Mouse (Mus musculus) ES-Bruce4 (cell line): Measurements from ENCODE around the gene Miox. TPM values are rescaled to one million over a fixed set of nuclear protein-coding genes. Genes with fewer than 3 reads are reported as not detected.

ENCODE experiments used
- H3K27ac ChIP-seq: 2 replicates; pipeline ENCODE4 v1.5.1; 2012; ENCODE audit warnings: low read length, inconsistent platforms; ENCODE audit not compliant: insufficient read depth
- H3K27me3 ChIP-seq: 2 replicates; pipeline ENCODE4 v1.6.1; 2012; ENCODE audit warnings: mild to moderate bottlenecking, low read length, inconsistent platforms; ENCODE audit not compliant: control insufficient read depth, poor library complexity, insufficient read depth, severe bottlenecking
- H3K36me3 ChIP-seq: 2 replicates; pipeline ENCODE4 v1.6.1; 2012; ENCODE audit warnings: inconsistent platforms, mild to moderate bottlenecking, low read length, moderate library complexity; ENCODE audit not compliant: control insufficient read depth, poor library complexity, insufficient read depth, severe bottlenecking
- H3K4me1 ChIP-seq: one replicate; pipeline ENCODE4 v1.8.1; 2011; ENCODE audit warnings: low read length; ENCODE audit not compliant: control insufficient read depth, insufficient read depth
- H3K4me3 ChIP-seq: 2 replicates; pipeline ENCODE4 v1.5.1; 2011; ENCODE audit warnings: low read depth, mild to moderate bottlenecking, low read length
- H3K9ac ChIP-seq: 2 replicates; pipeline ENCODE4 v1.6.1; 2012; ENCODE audit warnings: low read depth, mild to moderate bottlenecking, inconsistent platforms; ENCODE audit not compliant: poor library complexity, severe bottlenecking
- H3K9me3 ChIP-seq: replicated peaks from 2 replicates; pipeline ENCODE4 v1.6.1; 2012; ENCODE audit warnings: mild to moderate bottlenecking, low read length, inconsistent platforms; ENCODE audit not compliant: control insufficient read depth, poor library complexity, insufficient read depth, severe bottlenecking
- CTCF ChIP-seq: IDR thresholded peaks from one replicate; pipeline ENCODE4 v1.8.1; 2011; ENCODE audit warnings: low read depth, low read length
- EP300 ChIP-seq: IDR thresholded peaks from 2 replicates; pipeline ENCODE4 v1.6.1; 2011; ENCODE audit warnings: low read depth, low read length; ENCODE audit not compliant: insufficient read depth
- POLR2A ChIP-seq: IDR thresholded peaks from one replicate; pipeline ENCODE4 v1.8.1; 2011; ENCODE audit warnings: low read length; ENCODE audit not compliant: insufficient read depth
- polyA plus RNA-seq: library from polyadenylated mRNA; stranded (reverse); fragments of >200 nt; gene quantifications from 2 replicates; pipeline ENCODE4 v1.2.4, GENCODE M21; 2011; ENCODE audit warnings: low read depth; ENCODE audit not compliant: missing spikeins, insufficient read depth, insufficient read length

The Miox gene
- polyA plus RNA-seq, 1 experiment: not detected

- TF ChIP-seq POLR2A (no peak), CTCF (no peak), EP300 (no peak)
- H3K9ac ChIP-seq: no peak overlapping the region
- peak overlapping the region; percentile 71 for H3K27ac ChIP-seq
- H3K4me1 ChIP-seq: peaks cover 3% of the 10 kb centered on the region
- H3K27me3 ChIP-seq: no peaks in the 10 kb centered on the region
- peaks cover 49% of the 10 kb centered on the region for H3K36me3 ChIP-seq
- peak overlapping the region; percentile 73; the same call in 1 of the 2 replicates for H3K4me3 ChIP-seq
- H3K9me3 ChIP-seq: no peaks in the 10 kb centered on the region
Observed at GRCm38 (mm10) chr15:89372068-89372467, 37.9 kb downstream of the Miox start.

DNA sequence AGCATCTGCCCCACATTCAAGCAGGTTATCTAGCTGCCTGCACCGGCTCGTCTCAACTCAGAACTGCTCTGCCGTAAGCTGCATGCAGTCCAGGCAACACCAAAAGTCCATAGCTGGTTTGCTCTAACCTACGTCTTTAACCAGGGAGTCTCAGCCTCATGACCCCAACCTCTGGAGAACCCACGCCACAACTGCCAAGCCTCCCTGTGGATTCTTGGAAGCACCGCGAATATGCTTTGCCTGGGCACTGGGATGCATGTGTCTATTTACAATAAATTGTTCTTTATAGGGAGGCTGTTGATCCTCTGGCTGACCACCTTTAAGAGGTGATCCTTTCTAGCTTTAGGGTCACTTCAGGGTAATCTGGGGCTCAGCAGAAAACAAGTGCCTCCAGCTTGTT lies 38.3 kb downstream of the Miox start:
- no peak for TF ChIP-seq CTCF
- TF ChIP-seq EP300: no peak
- TF ChIP-seq POLR2A: no peak
- H3K9ac ChIP-seq: peak overlapping the region; percentile 68

GRCm38 (mm10) chr15:89373027-89373761 lies 39.0 kb downstream of the Miox start:
- Histone ChIP-seq H3K9ac (peak overlapping the region; percentile 68), H3K36me3 (peaks cover 39% of the 10 kb centered on the region), H3K4me1 (peaks cover 3% of the 10 kb centered on the region), H3K4me3 (peak overlapping the region; percentile 73), H3K27me3 (no peaks in the 10 kb centered on the region), H3K27ac (peak overlapping the region; percentile 34), H3K9me3 (no peaks in the 10 kb centered on the region)
- TF ChIP-seq CTCF (peak; percentile 75), EP300 (no peak)

More for the DNA sequence above, 38.3 kb downstream of the Miox start:
- Histone ChIP-seq H3K27ac (peak overlapping the region; percentile 15), H3K4me1 (peaks cover 3% of the 10 kb centered on the region), H3K36me3 (peaks cover 44% of the 10 kb centered on the region), H3K27me3 (no peaks in the 10 kb centered on the region), H3K4me3 (peak overlapping the region; percentile 73), H3K9me3 (no peaks in the 10 kb centered on the region)

GRCm38 (mm10) chr15:89373762-89374248 lies 39.6 kb downstream of the Miox start, which contains the start of gene Sco2:
Gene Sco2 (minus strand): TSS chr15:89373846.
- Histone ChIP-seq H3K36me3 (peaks cover 37% of the 10 kb centered on the region), H3K27me3 (no peaks in the 10 kb centered on the region), H3K9me3 (no peaks in the 10 kb centered on the region), H3K9ac (peak within 1 kb of the TSS; percentile 68), H3K4me1 (peaks cover 3% of the 10 kb centered on the region), H3K27ac (peak within 1 kb of the TSS; percentile 34), H3K4me3 (peak within 1 kb of the TSS; percentile 81)
- TF ChIP-seq CTCF (peak; percentile 64), EP300 (no peak), POLR2A (peak; percentile 45)

DNA sequence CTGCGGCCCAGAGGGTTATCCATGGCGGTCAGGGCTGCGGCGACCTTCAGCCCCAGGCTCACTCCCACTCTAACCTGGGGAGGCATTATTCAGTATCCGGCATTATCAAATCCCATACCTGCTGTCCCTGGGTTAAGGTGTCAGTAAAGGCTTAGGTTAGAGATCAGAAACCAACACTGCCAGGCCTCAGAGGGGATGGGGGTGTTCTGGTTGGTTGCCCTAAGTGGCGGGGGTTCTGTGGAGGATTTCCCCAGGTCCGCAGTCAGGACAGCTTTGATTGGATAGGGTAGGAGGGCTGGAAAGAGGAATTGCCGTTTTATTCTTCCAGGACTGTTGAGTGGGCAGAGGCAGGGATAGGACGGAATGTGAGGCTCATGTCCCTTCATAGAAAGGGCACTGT lies 40.1 kb downstream of the Miox start:
- TF ChIP-seq CTCF: no peak
- no peak for TF ChIP-seq EP300
- TF ChIP-seq POLR2A: no peak
- Histone ChIP-seq H3K4me1 (peaks cover 3% of the 10 kb centered on the region), H3K9ac (peak overlapping the region; percentile 68), H3K27me3 (no peaks in the 10 kb centered on the region), H3K27ac (no peak overlapping the region), H3K36me3 (peaks cover 32% of the 10 kb centered on the region), H3K4me3 (peak overlapping the region; percentile 81), H3K9me3 (no peaks in the 10 kb centered on the region)
